Mouse (Mus musculus) midbrain, embryonic 14.5 days (tissue): ENCODE measurements around the gene Gm20388. TPM values are rescaled to one million over a fixed set of nuclear protein-coding genes. Genes with fewer than 3 reads are reported as not detected.

Source experiments
- ATAC-seq: fragments of 200-750 bp; cut with Nextera tagmentation; 2 replicates; pipeline ENCODE4 v1.8.0; 2017; ENCODE audit warnings: moderate number of reproducible peaks, moderate library complexity; ENCODE audit not compliant: low FRiP score, low TSS enrichment
- DNase-seq: peaks from one replicate; pipeline ENCODE4 v3.0.0-alpha.2; 2015
- H3K27ac ChIP-seq: fragments of 300-500 bp; sonication (generic); replicated peaks from 2 replicates; pipeline ENCODE4 v1.5.1; 2014; ENCODE audit warnings: mild to moderate bottlenecking, low read depth, low read length, moderate library complexity
- H3K27me3 ChIP-seq: fragments of 300-500 bp; sonication (generic); 2 replicates; pipeline ENCODE4 v1.6.1; 2014; ENCODE audit warnings: low read length, control low read depth, mixed read lengths; ENCODE audit not compliant: control insufficient read depth, insufficient read depth
- H3K36me3 ChIP-seq: fragments of 300-500 bp; sonication (generic); 2 replicates; pipeline ENCODE4 v1.6.1; 2014; ENCODE audit warnings: low read length, control low read depth; ENCODE audit not compliant: control insufficient read depth, insufficient read depth
- H3K4me1 ChIP-seq: fragments of 300-500 bp; sonication (generic); 2 replicates; pipeline ENCODE4 v1.6.1; 2014; ENCODE audit warnings: mild to moderate bottlenecking, antibody characterized with exemption, low read length, control low read depth; ENCODE audit not compliant: control insufficient read depth, insufficient read depth
- H3K4me2 ChIP-seq: fragments of 300-500 bp; sonication (generic); 2 replicates; pipeline ENCODE4 v1.6.1; 2014; ENCODE audit warnings: mild to moderate bottlenecking, low read length, moderate library complexity
- H3K4me3 ChIP-seq: fragments of 300-500 bp; sonication (generic); replicated peaks from 2 replicates; pipeline ENCODE4 v1.5.1; 2014; ENCODE audit warnings: low read depth, low read length
- H3K9ac ChIP-seq: fragments of 300-500 bp; sonication (generic); replicated peaks from 2 replicates; pipeline ENCODE4 v1.6.1; 2014; ENCODE audit warnings: mild to moderate bottlenecking, low read length, moderate library complexity
- H3K9me3 ChIP-seq: fragments of 300-500 bp; sonication (generic); 2 replicates; pipeline ENCODE4 v1.6.1; 2016; ENCODE audit warnings: low read length, control low read depth, mixed read lengths; ENCODE audit not compliant: control insufficient read depth
- WGBS: fragments of 180-500 bp; shearing (Covaris S2); extraction: QIAGEN DNeasy Blood & Tissue Kit; methylation state at CpG from one replicate; pipeline ENCODE4 v1.1.7; 2014; 5-methylcytosine and 5-hydroxymethylcytosine counted together
- polyA plus RNA-seq: library from polyadenylated mRNA; unstranded; fragments of >200 nt; fragmentation: Nextera tagmentation; extraction: Ambion mirVana; gene quantifications from 2 replicates; pipeline ENCODE4 v1.2.1, GENCODE M21; 2014

Gene Gm20388
- polyA plus RNA-seq, 1 experiment from 2014 or later = 4.1 TPM

GRCm38 (mm10) chr8:121365150-121365549, 1454.5 kb downstream of the Gm20388 start:
- H3K4me3 ChIP-seq = no peak overlapping the region
- ATAC-seq (no peak), DNase-seq (no peak)
- no peak overlapping the region for H3K9ac ChIP-seq
- no peaks in the 10 kb centered on the region for H3K27me3 ChIP-seq
- H3K4me2 ChIP-seq = no peak overlapping the region
- H3K36me3 ChIP-seq = no peaks in the 10 kb centered on the region
- no peak overlapping the region for H3K27ac ChIP-seq
- H3K9me3 ChIP-seq = no peaks in the 10 kb centered on the region
- 85% methylated on average over 3 of the region's 3 CpGs for WGBS
- no peaks in the 10 kb centered on the region for H3K4me1 ChIP-seq

- H3K36me3 ChIP-seq = no peaks in the 10 kb centered on the region
- H3K27ac ChIP-seq = no peak overlapping the region
- no peaks in the 10 kb centered on the region for H3K27me3 ChIP-seq
- H3K9me3 ChIP-seq = no peaks in the 10 kb centered on the region
- H3K4me1 ChIP-seq = no peaks in the 10 kb centered on the region
- WGBS = 90% methylated on average over 12 of the region's 12 CpGs
- H3K9ac ChIP-seq = no peak overlapping the region
- DNase-seq (no peak), ATAC-seq (no peak)
- H3K4me3 ChIP-seq = no peak overlapping the region
- H3K4me2 ChIP-seq = no peak overlapping the region
These were observed 1456.0 kb downstream of the Gm20388 start for GRCm38 (mm10) chr8:121366655-121367054.

GRCm38 (mm10) chr8:121368799-121369198, 1458.2 kb downstream of the Gm20388 start:
- DNase-seq (no peak), ATAC-seq (no peak)
- H3K4me3 ChIP-seq = no peak overlapping the region
- no peak overlapping the region for H3K27ac ChIP-seq
- H3K36me3 ChIP-seq = no peaks in the 10 kb centered on the region
- no peak overlapping the region for H3K9ac ChIP-seq
- no peaks in the 10 kb centered on the region for H3K9me3 ChIP-seq
- H3K4me1 ChIP-seq = no peaks in the 10 kb centered on the region
- H3K27me3 ChIP-seq = no peaks in the 10 kb centered on the region
- 66% methylated on average over 11 of the region's 11 CpGs for WGBS
- no peak overlapping the region for H3K4me2 ChIP-seq

- Histone ChIP-seq H3K4me2 (no peak overlapping the region), H3K27ac (no peak overlapping the region), H3K36me3 (no peaks in the 10 kb centered on the region), H3K4me1 (no peaks in the 10 kb centered on the region), H3K9me3 (no peaks in the 10 kb centered on the region), H3K4me3 (no peak overlapping the region), H3K9ac (no peak overlapping the region), H3K27me3 (no peaks in the 10 kb centered on the region)
- ATAC-seq = no peak
- 86% methylated on average over 11 of the region's 11 CpGs for WGBS
- DNase-seq = no peak
These were observed 1458.7 kb downstream of the Gm20388 start for GRCm38 (mm10) chr8:121369378-121369777.

- Histone ChIP-seq H3K36me3 (no peaks in the 10 kb centered on the region), H3K4me3 (no peak overlapping the region), H3K9ac (no peak overlapping the region), H3K4me2 (no peak overlapping the region), H3K9me3 (no peaks in the 10 kb centered on the region), H3K27ac (no peak overlapping the region), H3K27me3 (no peaks in the 10 kb centered on the region), H3K4me1 (no peaks in the 10 kb centered on the region)
- 46% methylated on average over 9 of the region's 9 CpGs for WGBS
- DNase-seq (no peak), ATAC-seq (no peak)
These were observed 1460.6 kb downstream of the Gm20388 start for GRCm38 (mm10) chr8:121371287-121371686.

GRCm38 (mm10) chr8:121371911-121372638, 1461.4 kb downstream of the Gm20388 start:
- Histone ChIP-seq H3K9me3 (no peaks in the 10 kb centered on the region), H3K9ac (no peak overlapping the region), H3K4me2 (no peak overlapping the region), H3K4me3 (no peak overlapping the region), H3K4me1 (no peaks in the 10 kb centered on the region), H3K27ac (no peak overlapping the region), H3K27me3 (no peaks in the 10 kb centered on the region), H3K36me3 (no peaks in the 10 kb centered on the region)
- DNase-seq (no peak), ATAC-seq (no peak)
- 86% methylated on average over 25 of the region's 25 CpGs for WGBS

GRCm38 (mm10) chr8:121372639-121372986, 1462.0 kb downstream of the Gm20388 start:
- no peaks in the 10 kb centered on the region for H3K9me3 ChIP-seq
- DNase-seq (no peak), ATAC-seq (no peak)
- WGBS = 78% methylated on average over 10 of the region's 10 CpGs
- H3K27me3 ChIP-seq = no peaks in the 10 kb centered on the region
- no peak overlapping the region for H3K9ac ChIP-seq
- H3K4me1 ChIP-seq = no peaks in the 10 kb centered on the region
- no peak overlapping the region for H3K27ac ChIP-seq
- no peak overlapping the region for H3K4me3 ChIP-seq
- H3K4me2 ChIP-seq = no peak overlapping the region
- H3K36me3 ChIP-seq = no peaks in the 10 kb centered on the region

GRCm38 (mm10) chr8:121374284-121374683, 1463.6 kb downstream of the Gm20388 start:
- Histone ChIP-seq H3K4me1 (no peaks in the 10 kb centered on the region), H3K27ac (no peak overlapping the region), H3K9me3 (no peaks in the 10 kb centered on the region), H3K4me3 (no peak overlapping the region), H3K36me3 (no peaks in the 10 kb centered on the region), H3K27me3 (no peaks in the 10 kb centered on the region), H3K4me2 (no peak overlapping the region), H3K9ac (no peak overlapping the region)
- ATAC-seq (no peak), DNase-seq (no peak)
- 28% methylated on average over 9 of the region's 9 CpGs for WGBS

GRCm38 (mm10) chr8:121374777-121375176, 1464.1 kb downstream of the Gm20388 start:
- no peak for ATAC-seq
- H3K4me2 ChIP-seq = no peak overlapping the region
- no peaks in the 10 kb centered on the region for H3K36me3 ChIP-seq
- DNase-seq = peak; percentile 55
- H3K9me3 ChIP-seq = no peaks in the 10 kb centered on the region
- H3K4me1 ChIP-seq = no peaks in the 10 kb centered on the region
- WGBS = 6% methylated on average over 8 of the region's 8 CpGs
- H3K9ac ChIP-seq = no peak overlapping the region
- no peak overlapping the region for H3K4me3 ChIP-seq
- no peak overlapping the region for H3K27ac ChIP-seq
- no peaks in the 10 kb centered on the region for H3K27me3 ChIP-seq
